Mouse (Mus musculus): Measurements from ENCODE around the gene Tagln2.

GRCm38 (mm10) chr1:172535116-172535515, 35.3 kb downstream of the Tagln2 start:
- no peak for TF ChIP-seq POLR2AphosphoS5 (IDR thresholded peaks at IDR 0.05; ENCODE audit: insufficient replicate concordance, low read depth, low read length)
- TF ChIP-seq GATA1 (IDR thresholded peaks at IDR 0.05; ENCODE audit: borderline replicate concordance, low read length), result no peak

Measured in G1E (cell line).